Mouse (Mus musculus): ENCODE measurements around the gene Dazap2. TPM values are rescaled to one million over a fixed set of nuclear protein-coding genes. Genes with fewer than 3 reads are reported as not detected.

Gene Dazap2
- polyA plus RNA-seq, 1 experiment, result 214 TPM

DNA sequence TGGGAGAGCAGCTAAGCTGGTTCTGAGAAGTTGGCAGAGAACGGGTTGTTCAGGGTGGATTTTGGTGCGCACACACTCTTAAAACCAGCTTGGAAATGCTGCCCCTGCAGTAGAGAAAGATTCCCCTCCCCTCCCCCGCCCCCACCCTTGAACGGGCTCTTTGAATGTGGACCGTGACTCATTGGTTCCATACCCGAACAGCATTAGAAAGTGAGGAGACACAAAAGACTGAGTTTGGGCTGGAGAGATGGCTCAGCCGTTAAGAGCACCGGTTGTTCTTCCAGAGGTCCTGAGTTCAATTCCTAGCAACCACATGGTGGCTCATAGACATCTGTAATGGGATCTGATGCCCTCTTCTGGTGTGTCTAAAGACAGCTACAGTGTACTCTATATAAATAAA is 54.9 kb downstream of the Dazap2 start:
- H3K27ac ChIP-seq (ENCODE audit: insufficient read depth, low read length), result no peak overlapping the region
- no peaks in the 10 kb centered on the region for H3K4me1 ChIP-seq (ENCODE audit: control insufficient read depth, insufficient read depth, low read length)
- no peak for TF ChIP-seq CTCF (IDR thresholded peaks at IDR 0.05; ENCODE audit: borderline replicate concordance, insufficient read depth, low read depth, low read length)
- TF ChIP-seq POLR2A (IDR thresholded peaks at IDR 0.05; ENCODE audit: borderline replicate concordance, insufficient read depth, low read length), result no peak
- no peak overlapping the region for H3K4me3 ChIP-seq (replicated peaks; ENCODE audit: insufficient read depth, low read depth, low read length)
- H3K27me3 ChIP-seq (ENCODE audit: control insufficient read depth, insufficient read depth, low read length), result no peaks in the 10 kb centered on the region
- no peak for DNase-seq
- WGBS, result 55% methylated on average over 8 of the region's 8 CpGs

Other genes starting within 250 kb of the Dazap2 start
- gene Gm5475, start 193.2 kb upstream of the Dazap2 start, polyA plus RNA-seq (2012; rRNA removed), result not detected in 2 replicates
- gene Slc11a2, start 190.3 kb upstream of the Dazap2 start, polyA plus RNA-seq (2012; rRNA removed), result 45.4 and 50.6 TPM in 2 replicates
- 67.0 and 70.5 TPM in 2 replicates for gene Letmd1, start 146.3 kb upstream of the Dazap2 start, polyA plus RNA-seq (2012; rRNA removed)
- gene Csrnp2, start 119.9 kb upstream of the Dazap2 start, polyA plus RNA-seq (2012; rRNA removed), result 18.0 and 18.3 TPM in 2 replicates
- 25.4 and 27.6 TPM in 2 replicates for gene Tfcp2, start 63.3 kb upstream of the Dazap2 start, polyA plus RNA-seq (2012; rRNA removed)
- gene Pou6f1, start 15.4 kb upstream of the Dazap2 start, polyA plus RNA-seq (2012; rRNA removed), result 63.9 and 64.5 TPM in 2 replicates
- 3.3 and 3.7 TPM in 2 replicates for gene Smagp, start 21.6 kb downstream of the Dazap2 start, polyA plus RNA-seq (2012; rRNA removed)
- 3.0 and 4.1 TPM in 2 replicates for gene Bin2, start 54.2 kb downstream of the Dazap2 start, polyA plus RNA-seq (2012; rRNA removed)
- gene Cela1, start 72.6 kb downstream of the Dazap2 start, polyA plus RNA-seq (2012; rRNA removed), result 6.5 and 8.3 TPM in 2 replicates
- 9.0 and 13.1 TPM in 2 replicates for gene Galnt6, start 114.0 kb downstream of the Dazap2 start, polyA plus RNA-seq (2012; rRNA removed)
- gene Slc4a8, start 146.4 kb downstream of the Dazap2 start, polyA plus RNA-seq (2012; rRNA removed), result 30.1 and 31.2 TPM in 2 replicates